Mouse (Mus musculus) heart, embryonic 11.5 days (tissue): ENCODE data around the gene Lrch4. TPM values are rescaled to one million over a fixed set of nuclear protein-coding genes. Genes with fewer than 3 reads are reported as not detected.

Experiments used
- ATAC-seq: fragments of 200-750 bp; cut with Nextera tagmentation; replicated peaks from 2 replicates; pipeline ENCODE4 v1.8.0; 2017; ENCODE audit warnings: moderate library complexity; ENCODE audit not compliant: insufficient number of reproducible peaks, low FRiP score, low TSS enrichment
- H3K27ac ChIP-seq: fragments of 300-500 bp; sonication (generic); 2 replicates; pipeline ENCODE4 v1.5.1; 2014; ENCODE audit warnings: mild to moderate bottlenecking, low read depth, low read length
- H3K27me3 ChIP-seq: fragments of 300-500 bp; sonication (generic); 2 replicates; pipeline ENCODE4 v1.6.1; 2014; ENCODE audit warnings: mild to moderate bottlenecking, low read length, mixed read lengths; ENCODE audit not compliant: control insufficient read depth, insufficient read depth
- H3K36me3 ChIP-seq: fragments of 300-500 bp; sonication (generic); 2 replicates; pipeline ENCODE4 v1.6.1; 2014; ENCODE audit warnings: mild to moderate bottlenecking, low read length, moderate library complexity, mixed read lengths; ENCODE audit not compliant: control insufficient read depth, insufficient read depth
- H3K4me1 ChIP-seq: fragments of 300-500 bp; sonication (generic); 2 replicates; pipeline ENCODE4 v1.6.1; 2014; ENCODE audit warnings: low read length; ENCODE audit not compliant: control insufficient read depth, insufficient read depth
- H3K4me2 ChIP-seq: fragments of 300-500 bp; sonication (generic); 2 replicates; pipeline ENCODE4 v1.6.1; 2014; ENCODE audit warnings: mild to moderate bottlenecking, moderate library complexity
- H3K4me3 ChIP-seq: fragments of 300-500 bp; sonication (generic); 2 replicates; pipeline ENCODE4 v1.5.1; 2014; ENCODE audit warnings: low read depth, low read length
- H3K9ac ChIP-seq: fragments of 300-500 bp; sonication (generic); 2 replicates; pipeline ENCODE4 v1.6.1; 2014; ENCODE audit warnings: mild to moderate bottlenecking, low read depth, low read length, moderate library complexity
- H3K9me3 ChIP-seq: fragments of 300-500 bp; sonication (generic); replicated peaks from 2 replicates; pipeline ENCODE4 v1.6.1; 2016; ENCODE audit warnings: low read length; ENCODE audit not compliant: control insufficient read depth
- WGBS: fragments of 180-500 bp; shearing (Covaris S2); extraction: QIAGEN DNeasy Blood & Tissue Kit; methylation state at CpG from one replicate; pipeline ENCODE4 v1.1.7; 2014; ENCODE audit not compliant: insufficient replicate concordance; 5-methylcytosine and 5-hydroxymethylcytosine counted together
- polyA plus RNA-seq: library from polyadenylated mRNA; unstranded; fragments of >200 nt; fragmentation: Nextera tagmentation; extraction: Ambion mirVana; gene quantifications from 2 replicates; pipeline ENCODE4 v1.2.1, GENCODE M21; 2014

Lrch4 gene
- polyA plus RNA-seq, 1 experiment from 2014 or later = 26.0 TPM

- WGBS = 77% methylated on average over 11 of the region's 11 CpGs
- ATAC-seq = no peak
- no peaks in the 10 kb centered on the region for H3K27me3 ChIP-seq
Measured at GRCm38 (mm10) chr5:137623937-137624530, 4.9 kb upstream of the Lrch4 start.

DNA sequence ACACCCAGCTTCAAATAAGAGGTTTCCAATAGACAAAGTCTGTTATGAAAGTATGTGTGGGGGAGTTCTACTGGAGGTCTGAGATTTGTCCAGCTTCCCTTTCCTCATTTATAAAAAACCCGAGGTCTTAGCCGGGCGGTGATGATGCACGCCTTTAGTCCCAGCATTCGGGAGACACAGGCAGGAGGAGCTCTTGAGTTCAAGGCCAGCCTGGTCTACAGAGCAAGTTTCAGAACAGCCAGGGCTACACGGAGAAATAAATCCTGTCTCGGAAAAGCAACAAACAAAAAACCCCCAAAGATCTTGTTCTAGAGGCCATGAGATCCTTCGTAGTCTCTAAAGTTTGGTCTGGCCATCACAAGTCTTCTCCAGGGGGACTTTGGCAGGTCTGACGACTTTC, 930 bp upstream of the Lrch4 start:
- peaks cover 24% of the 10 kb centered on the region for H3K4me1 ChIP-seq
- peak overlapping the region; percentile 83 for H3K4me2 ChIP-seq
- H3K9me3 ChIP-seq = no peaks in the 10 kb centered on the region
- H3K4me3 ChIP-seq = peak overlapping the region; percentile 94
- ATAC-seq = no peak
- H3K27me3 ChIP-seq = no peaks in the 10 kb centered on the region
- H3K27ac ChIP-seq = peak overlapping the region; percentile 63
- H3K36me3 ChIP-seq = no peaks in the 10 kb centered on the region
- peak overlapping the region; percentile 71 for H3K9ac ChIP-seq
- WGBS = 2% methylated on average over 9 of the region's 9 CpGs

More at GRCm38 (mm10) chr5:137623937-137624530, 4.9 kb upstream of the Lrch4 start:
- no peak overlapping the region for H3K4me3 ChIP-seq
- H3K4me2 ChIP-seq = no peak overlapping the region
- peaks cover 3% of the 10 kb centered on the region for H3K4me1 ChIP-seq
- H3K9ac ChIP-seq = no peak overlapping the region
- no peaks in the 10 kb centered on the region for H3K9me3 ChIP-seq
- H3K27ac ChIP-seq = no peak overlapping the region
- H3K36me3 ChIP-seq = no peaks in the 10 kb centered on the region

DNA sequence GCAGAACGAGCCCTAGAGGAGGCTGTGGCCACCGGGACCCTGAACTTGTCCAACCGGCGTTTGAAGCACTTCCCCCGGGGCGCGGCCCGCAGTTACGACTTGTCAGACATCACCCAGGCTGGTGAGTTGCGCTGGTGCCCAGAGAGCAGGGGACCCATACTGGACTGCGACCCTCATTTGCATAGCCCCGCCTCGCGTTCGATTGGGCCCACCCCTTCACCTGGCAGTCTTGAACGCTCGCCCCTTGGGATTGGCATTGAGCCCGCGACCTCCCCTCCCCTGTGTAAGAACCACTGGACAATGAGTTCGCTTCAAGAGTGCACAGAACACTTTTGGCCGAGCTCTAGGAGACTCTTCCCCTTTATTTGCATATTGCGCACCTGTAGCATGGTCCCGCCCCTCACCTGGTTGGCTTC, 393 bp downstream of the Lrch4 start:
- H3K27me3 ChIP-seq = no peaks in the 10 kb centered on the region
- peak overlapping the region; percentile 95 for H3K27ac ChIP-seq
- peaks cover 24% of the 10 kb centered on the region for H3K4me1 ChIP-seq
- peak overlapping the region; percentile 94 for H3K4me3 ChIP-seq
- H3K9me3 ChIP-seq = no peaks in the 10 kb centered on the region
- ATAC-seq = peak; percentile 35
- H3K9ac ChIP-seq = peak overlapping the region; percentile 93
- H3K4me2 ChIP-seq = peak overlapping the region; percentile 93
- H3K36me3 ChIP-seq = peaks cover 7% of the 10 kb centered on the region; the same call in 1 of the 2 replicates
- under 1% methylated on average over 23 of the region's 23 CpGs for WGBS

GRCm38 (mm10) chr5:137629906-137630545, 1.1 kb downstream of the Lrch4 start:
- Histone ChIP-seq H3K4me1 (peaks cover 21% of the 10 kb centered on the region), H3K4me3 (peak overlapping the region; percentile 94), H3K9ac (peak overlapping the region; percentile 93), H3K36me3 (peaks cover 7% of the 10 kb centered on the region; the same call in 1 of the 2 replicates), H3K4me2 (peak overlapping the region; percentile 93), H3K27me3 (no peaks in the 10 kb centered on the region), H3K27ac (peak overlapping the region; percentile 95), H3K9me3 (no peaks in the 10 kb centered on the region)
- ATAC-seq = no peak
- WGBS = 19% methylated on average over 6 of the region's 6 CpGs

DNA sequence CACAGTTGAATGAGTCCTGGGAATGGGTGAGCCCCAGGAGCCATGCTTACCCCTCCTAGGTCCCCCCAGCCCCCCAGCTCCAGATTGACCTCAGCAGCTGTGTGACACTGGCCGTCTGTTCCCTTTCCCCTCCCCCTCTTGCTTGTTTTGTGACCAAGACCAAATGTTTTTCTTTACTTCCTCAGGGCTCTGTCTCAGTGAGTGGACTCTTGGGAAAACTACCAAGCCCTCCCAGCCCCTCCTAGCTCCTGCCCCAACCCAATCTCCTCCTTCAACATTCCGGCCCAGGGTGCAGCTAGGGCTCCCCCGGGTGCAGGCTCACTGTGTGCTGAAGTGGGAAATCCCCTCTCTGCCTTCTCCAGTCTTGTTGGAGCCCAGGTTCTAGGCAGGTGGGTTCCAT, 1.7 kb downstream of the Lrch4 start:
- peak overlapping the region; percentile 93 for H3K9ac ChIP-seq
- H3K9me3 ChIP-seq = no peaks in the 10 kb centered on the region
- H3K36me3 ChIP-seq = peaks cover 10% of the 10 kb centered on the region
- peak overlapping the region; percentile 67 for H3K27ac ChIP-seq
- no peaks in the 10 kb centered on the region for H3K27me3 ChIP-seq
- peaks cover 21% of the 10 kb centered on the region for H3K4me1 ChIP-seq
- H3K4me3 ChIP-seq = peak overlapping the region; percentile 94
- 28% methylated on average over 3 of the region's 3 CpGs for WGBS
- no peak for ATAC-seq
- H3K4me2 ChIP-seq = peak overlapping the region; percentile 93

- peak overlapping the region; percentile 93 for H3K4me2 ChIP-seq
- 54% methylated on average over 9 of the region's 9 CpGs for WGBS
- no peaks in the 10 kb centered on the region for H3K9me3 ChIP-seq
- peak overlapping the region; percentile 67 for H3K27ac ChIP-seq
- peaks cover 13% of the 10 kb centered on the region for H3K36me3 ChIP-seq
- H3K27me3 ChIP-seq = no peaks in the 10 kb centered on the region
- peaks cover 21% of the 10 kb centered on the region for H3K4me1 ChIP-seq
- no peak for ATAC-seq
- H3K9ac ChIP-seq = no peak overlapping the region; the same call in 1 of the 2 replicates
- peak overlapping the region; percentile 94; the same call in 1 of the 2 replicates for H3K4me3 ChIP-seq
Measured at GRCm38 (mm10) chr5:137631171-137631570, 2.2 kb downstream of the Lrch4 start.

DNA sequence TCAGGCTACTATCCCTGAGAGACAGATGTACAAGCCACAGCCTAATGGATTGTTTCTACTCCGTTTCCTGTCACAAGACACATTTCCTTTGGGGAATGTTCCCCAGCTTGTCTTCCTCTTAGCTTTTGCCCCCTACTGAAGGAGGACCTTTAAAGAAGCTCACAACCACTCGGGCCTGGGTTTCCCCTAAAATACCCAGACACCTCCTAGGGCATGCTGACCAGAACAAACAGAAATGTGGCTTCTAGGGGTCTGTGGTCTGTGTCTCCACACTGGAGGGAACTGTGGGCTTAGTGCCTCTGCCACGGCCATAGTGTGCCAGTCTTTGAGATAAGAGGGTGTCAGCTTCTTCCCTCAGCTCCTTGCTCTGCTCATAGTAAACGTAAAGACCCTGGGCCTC, 2.7 kb downstream of the Lrch4 start:
- Histone ChIP-seq H3K36me3 (peaks cover 14% of the 10 kb centered on the region), H3K4me1 (peaks cover 21% of the 10 kb centered on the region), H3K27ac (peak overlapping the region; percentile 67), H3K9ac (no peak overlapping the region), H3K4me3 (peak overlapping the region; percentile 94; the same call in 1 of the 2 replicates), H3K27me3 (no peaks in the 10 kb centered on the region), H3K4me2 (peak overlapping the region; percentile 4; the same call in 1 of the 2 replicates), H3K9me3 (no peaks in the 10 kb centered on the region)
- ATAC-seq = no peak
- 52% methylated on average over 4 of the region's 4 CpGs for WGBS

DNA sequence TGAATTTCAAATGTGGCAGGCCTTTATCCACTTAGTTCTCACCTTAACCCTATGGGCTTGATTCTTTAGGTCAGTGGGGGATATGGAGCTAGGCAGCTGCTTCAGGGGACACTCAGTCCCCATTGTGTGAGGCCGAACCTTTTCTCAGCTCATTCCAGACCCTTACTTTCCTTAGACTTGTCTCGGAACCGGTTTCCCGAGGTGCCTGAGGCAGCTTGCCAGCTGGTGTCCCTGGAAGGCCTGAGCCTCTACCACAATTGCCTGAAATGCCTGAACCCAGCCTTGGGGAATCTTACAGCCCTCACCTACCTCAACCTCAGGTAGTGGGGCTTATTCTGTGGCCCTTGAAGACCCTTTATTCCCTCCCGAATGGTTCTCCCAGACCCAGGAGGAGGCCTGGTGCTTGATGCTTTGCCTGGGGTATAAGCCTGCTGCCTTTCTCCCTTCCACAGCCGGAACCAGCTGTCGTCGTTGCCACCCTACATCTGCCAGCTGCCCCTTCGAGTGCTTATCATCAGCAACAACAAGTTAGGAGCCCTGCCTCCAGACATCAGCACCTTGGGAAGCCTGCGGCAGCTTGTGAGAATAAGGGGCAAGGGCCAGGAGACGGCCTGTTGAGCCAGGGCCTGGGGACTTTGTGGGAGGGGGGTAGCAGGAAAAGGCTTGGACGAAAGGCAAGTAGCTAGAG, 4.6 kb downstream of the Lrch4 start:
- no peak overlapping the region for H3K4me2 ChIP-seq
- H3K9me3 ChIP-seq = no peaks in the 10 kb centered on the region
- no peak overlapping the region for H3K4me3 ChIP-seq
- H3K36me3 ChIP-seq = peaks cover 26% of the 10 kb centered on the region
- 67% methylated on average over 12 of the region's 12 CpGs for WGBS
- H3K4me1 ChIP-seq = peaks cover 21% of the 10 kb centered on the region
- H3K27ac ChIP-seq = no peak overlapping the region
- no peak overlapping the region for H3K9ac ChIP-seq
- ATAC-seq = no peak
- H3K27me3 ChIP-seq = no peaks in the 10 kb centered on the region
